Mouse (Mus musculus): ENCODE results near the gene 1700122O11Rik.

Gene 1700122O11Rik

DNA sequence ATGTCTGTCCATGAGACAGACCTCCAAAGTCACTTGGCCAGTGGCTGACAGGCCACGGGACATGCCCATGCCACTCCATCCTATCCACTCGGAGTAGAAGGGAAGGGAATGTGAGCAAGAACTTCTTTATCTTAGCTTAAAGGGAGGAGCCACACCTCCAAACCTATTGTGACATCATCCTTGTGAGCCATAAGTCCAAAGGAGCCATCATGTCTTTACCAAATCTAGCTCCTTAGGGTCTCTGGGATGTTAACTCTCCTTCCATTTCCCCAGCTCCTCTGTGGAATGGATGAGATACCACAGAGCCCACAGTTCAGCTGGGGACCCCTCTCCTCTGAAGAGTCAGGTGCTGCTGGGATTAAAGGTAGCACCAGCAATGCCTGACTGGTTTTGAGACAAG lies at the start of gene 1700122O11Rik:
Gene 1700122O11Rik, minus strand, starts transcription at position 101 of the 400 bp plus-strand sequence.
- DNase-seq (ENCODE audit: low spot score in 2 of 2): no peak

DNA sequence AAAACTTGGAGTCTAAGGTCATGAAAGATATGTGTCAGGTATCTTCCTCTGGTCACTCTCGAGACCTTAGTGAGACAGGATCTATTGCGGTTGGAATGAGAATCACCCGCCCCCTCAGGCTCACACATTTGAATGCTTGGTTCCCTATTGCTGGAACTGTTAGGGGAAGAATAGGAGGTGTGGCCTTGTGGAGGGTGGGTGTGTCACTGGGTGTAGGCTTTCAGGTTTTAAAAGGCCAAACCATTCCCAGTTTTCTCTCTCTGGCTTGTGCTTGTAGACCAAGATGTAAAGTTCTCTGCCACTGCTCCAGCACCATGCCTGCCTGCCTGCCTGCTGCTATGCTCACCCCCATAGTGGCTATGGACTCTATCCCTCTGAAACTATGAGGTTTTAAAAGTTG lies 42.5 kb upstream of the 1700122O11Rik start:
- DNase-seq (ENCODE audit: low spot score in 2 of 2): no peak

- no peak for DNase-seq (ENCODE audit: low spot score in 2 of 2)
Measured at GRCm38 (mm10) chr17:48067729-48068128, 29.6 kb upstream of the 1700122O11Rik start.

- DNase-seq (ENCODE audit: low spot score in 2 of 2): no peak
Measured at GRCm38 (mm10) chr17:48067083-48067614, 29.1 kb upstream of the 1700122O11Rik start.

GRCm38 (mm10) chr17:48065081-48065501 lies 27.0 kb upstream of the 1700122O11Rik start:
- DNase-seq (ENCODE audit: low spot score in 2 of 2): no peak

- no peak for DNase-seq (ENCODE audit: low spot score in 2 of 2)
Measured at GRCm38 (mm10) chr17:48064196-48064843, 26.2 kb upstream of the 1700122O11Rik start.

- no peak for DNase-seq (ENCODE audit: low spot score in 2 of 2)
Measured at GRCm38 (mm10) chr17:48057382-48057781, 19.3 kb upstream of the 1700122O11Rik start.

DNA sequence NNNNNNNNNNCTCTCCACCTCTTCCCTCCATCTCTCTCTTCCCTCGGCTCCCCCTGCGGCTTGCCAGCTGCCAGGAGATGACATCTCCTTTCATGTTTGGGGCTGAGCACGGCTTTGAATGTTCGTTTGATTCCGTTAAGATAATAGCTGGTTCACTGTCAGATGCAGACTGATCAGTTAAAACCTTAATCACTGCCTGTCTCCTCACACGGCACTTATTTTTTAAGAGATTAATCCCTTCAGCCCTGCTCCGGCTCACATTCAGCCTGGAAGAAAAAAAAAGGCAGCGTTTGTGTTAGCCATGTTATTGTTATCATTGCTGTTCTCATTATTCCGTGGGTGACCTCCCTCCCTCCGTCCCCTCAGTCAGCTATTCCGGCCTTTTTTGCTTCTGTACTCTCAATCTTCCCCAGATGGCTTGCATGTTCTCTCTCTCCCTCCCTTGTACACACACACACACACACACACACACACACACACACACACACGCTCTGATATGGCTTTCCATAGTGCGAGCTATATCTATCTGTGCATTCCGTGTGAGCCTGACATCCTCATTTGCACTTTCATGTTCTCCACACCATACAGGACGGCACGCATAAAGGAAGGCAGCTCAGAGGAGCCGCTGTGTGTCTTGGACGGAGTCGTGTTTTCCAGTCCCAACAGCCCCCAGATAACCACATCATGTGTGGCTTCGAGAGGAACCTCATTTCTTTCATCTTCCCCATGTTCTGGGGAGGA lies 17.2 kb upstream of the 1700122O11Rik start:
- no peak for DNase-seq (ENCODE audit: low spot score in 2 of 2)

DNA sequence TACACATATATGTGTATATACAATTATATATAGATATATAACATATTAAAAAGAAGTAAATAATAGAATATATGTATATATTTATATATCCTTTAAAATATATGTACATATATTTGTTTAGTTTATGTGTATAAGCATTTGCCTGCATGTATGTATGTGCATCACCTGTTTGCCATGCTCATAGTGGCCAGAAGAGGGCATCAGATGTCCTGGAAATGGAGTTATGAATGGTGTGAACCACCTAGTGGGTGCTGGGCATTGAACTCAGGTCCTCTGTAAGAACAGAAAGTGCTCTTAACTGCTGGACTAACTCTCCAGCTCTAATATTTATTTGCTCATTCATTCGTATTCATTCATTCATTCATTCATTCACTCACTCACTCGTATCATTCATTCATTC lies 15.6 kb upstream of the 1700122O11Rik start:
- no peak for DNase-seq (ENCODE audit: low spot score in 2 of 2)

DNA sequence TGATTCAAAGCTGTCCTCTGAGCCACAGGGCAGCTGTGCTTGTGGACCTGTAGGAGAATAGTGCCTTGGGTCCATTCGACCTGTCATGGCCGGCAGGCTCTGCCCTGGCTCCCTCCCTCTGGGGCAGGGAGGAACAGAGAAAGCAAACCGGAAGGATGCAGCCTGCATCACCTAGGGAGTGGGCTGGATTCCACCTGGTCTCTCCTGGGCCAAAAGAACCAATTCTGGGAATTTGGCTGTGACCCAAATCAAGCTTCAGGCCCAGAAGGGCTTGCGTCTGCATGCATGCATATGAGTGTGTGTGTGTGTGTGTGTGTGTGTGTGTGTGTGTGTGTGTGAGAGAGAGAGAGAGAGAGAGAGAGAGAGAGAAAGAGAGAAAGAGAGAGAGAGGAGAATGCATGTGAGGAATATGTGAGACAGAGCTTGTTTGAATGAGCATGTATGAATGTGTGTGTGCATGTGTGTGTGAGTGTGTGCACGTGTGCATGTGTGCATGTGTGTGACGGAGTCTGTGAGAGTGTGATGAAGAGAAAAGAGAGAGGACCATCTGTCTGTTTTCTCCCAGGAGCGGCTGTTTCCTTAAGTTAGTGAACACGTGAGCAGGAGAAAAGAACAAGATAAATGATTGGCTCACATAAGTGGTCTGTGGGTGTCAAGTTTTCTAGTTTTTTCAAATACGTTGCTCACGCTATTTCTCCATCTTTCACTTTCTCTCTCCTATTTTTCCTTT lies 14.4 kb upstream of the 1700122O11Rik start:
- no peak for DNase-seq (ENCODE audit: low spot score in 2 of 2)

- no peak for DNase-seq (ENCODE audit: low spot score in 2 of 2)
Measured at GRCm38 (mm10) chr17:48051638-48052337, 13.7 kb upstream of the 1700122O11Rik start.

- peak; percentile 47 to 53 for DNase-seq (ENCODE audit: low spot score in 2 of 2)
Measured at GRCm38 (mm10) chr17:48045631-48046030, 7.5 kb upstream of the 1700122O11Rik start.

GRCm38 (mm10) chr17:48043154-48043880 lies 5.2 kb upstream of the 1700122O11Rik start:
- DNase-seq (ENCODE audit: low spot score in 2 of 2): no peak

DNA sequence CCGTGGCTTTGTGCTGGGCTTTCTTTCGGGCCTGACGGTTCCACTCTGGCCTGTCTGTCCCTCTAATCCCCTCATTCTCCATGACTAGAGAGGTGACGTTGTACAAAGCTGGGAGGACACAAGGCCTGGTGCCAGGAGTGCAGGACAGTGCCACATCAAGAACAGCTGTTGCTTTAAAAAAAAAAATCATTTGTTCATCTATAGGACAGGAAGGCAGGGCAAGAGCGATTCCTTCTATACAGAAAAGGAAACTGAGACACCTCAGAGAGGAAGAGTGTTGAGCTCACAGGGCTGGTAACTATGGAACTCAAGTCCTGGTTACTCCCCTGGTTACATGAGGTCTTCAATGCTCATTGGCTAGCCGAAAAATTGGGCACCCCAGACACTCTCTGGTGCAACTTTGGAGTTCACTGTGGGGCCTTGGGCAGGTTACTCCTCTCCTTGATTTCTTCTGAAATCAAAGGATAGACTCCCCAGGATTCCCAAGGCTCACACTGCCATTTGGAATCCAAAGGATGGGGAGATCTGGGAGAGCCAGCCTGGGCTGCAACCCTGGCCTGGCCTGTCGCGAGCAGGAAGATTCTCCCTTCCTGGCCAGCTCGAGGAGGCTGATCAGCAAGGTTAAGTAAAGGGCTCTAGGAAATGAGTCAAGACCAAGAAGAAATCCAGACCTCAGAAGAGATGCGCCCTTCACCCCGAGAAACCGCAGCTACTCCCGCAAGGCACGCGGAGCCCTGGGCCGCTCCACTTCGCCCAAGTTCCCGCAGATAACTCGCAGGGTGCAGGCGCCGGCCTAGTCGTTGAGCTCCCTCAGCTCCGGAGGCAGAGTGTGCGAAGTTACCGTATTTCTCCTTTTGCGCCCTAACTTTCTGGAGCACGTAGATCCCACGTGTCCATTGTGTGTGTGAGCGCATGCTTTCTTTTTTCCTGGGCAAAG lies 3.5 kb upstream of the 1700122O11Rik start:
- DNase-seq (ENCODE audit: low spot score in 2 of 2): peak; percentile 47 to 64

- peak; percentile 54 to 75 for DNase-seq (ENCODE audit: low spot score in 2 of 2)
Measured at GRCm38 (mm10) chr17:48039232-48039866, 1.3 kb upstream of the 1700122O11Rik start.

- no peak for DNase-seq (ENCODE audit: low spot score in 2 of 2)
Measured at GRCm38 (mm10) chr17:48036921-48037320, 1.2 kb downstream of the 1700122O11Rik start.

GRCm38 (mm10) chr17:48031521-48032430 lies 6.3 kb downstream of the 1700122O11Rik start:
- peak in 1 of 2 experiments; percentile 16 for DNase-seq (ENCODE audit: low spot score in 2 of 2)

DNA sequence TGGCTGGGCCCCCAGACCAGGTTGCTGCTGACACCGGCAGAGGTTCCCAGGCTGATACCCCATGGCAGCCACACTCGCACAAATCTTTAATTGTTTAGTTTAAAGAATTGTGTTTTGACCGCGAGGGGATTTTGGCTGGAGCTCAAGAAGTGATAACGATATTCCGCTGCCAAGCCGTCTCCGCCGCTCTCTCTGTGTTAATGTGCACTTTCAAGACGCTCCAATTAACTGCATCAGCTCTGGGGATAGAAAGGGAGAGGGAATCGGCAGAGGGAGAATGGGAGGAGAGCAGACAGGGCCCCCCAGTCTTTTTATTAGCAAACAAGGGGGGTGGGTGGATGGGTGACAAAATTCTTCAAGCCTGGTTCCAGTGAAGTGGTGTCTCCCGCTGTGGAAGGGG lies 8.9 kb downstream of the 1700122O11Rik start:
- DNase-seq (ENCODE audit: low spot score in 2 of 2): no peak
